Mouse (Mus musculus) midbrain, embryonic 14.5 days (tissue): Measurements from ENCODE around the gene Arhgap9. TPM values are rescaled to one million over a fixed set of nuclear protein-coding genes. Genes with fewer than 3 reads are reported as not detected.

Experiments
- ATAC-seq: fragments of 200-750 bp; cut with Nextera tagmentation; 2 replicates; pipeline ENCODE4 v1.8.0; 2017; ENCODE audit warnings: moderate number of reproducible peaks, moderate library complexity; ENCODE audit not compliant: low FRiP score, low TSS enrichment
- DNase-seq: peaks from one replicate; pipeline ENCODE4 v3.0.0-alpha.2; 2015
- H3K27ac ChIP-seq: fragments of 300-500 bp; sonication (generic); replicated peaks from 2 replicates; pipeline ENCODE4 v1.5.1; 2014; ENCODE audit warnings: mild to moderate bottlenecking, low read depth, low read length, moderate library complexity
- H3K27me3 ChIP-seq: fragments of 300-500 bp; sonication (generic); 2 replicates; pipeline ENCODE4 v1.6.1; 2014; ENCODE audit warnings: low read length, control low read depth, mixed read lengths; ENCODE audit not compliant: control insufficient read depth, insufficient read depth
- H3K36me3 ChIP-seq: fragments of 300-500 bp; sonication (generic); 2 replicates; pipeline ENCODE4 v1.6.1; 2014; ENCODE audit warnings: low read length, control low read depth; ENCODE audit not compliant: control insufficient read depth, insufficient read depth
- H3K4me1 ChIP-seq: fragments of 300-500 bp; sonication (generic); 2 replicates; pipeline ENCODE4 v1.6.1; 2014; ENCODE audit warnings: mild to moderate bottlenecking, antibody characterized with exemption, low read length, control low read depth; ENCODE audit not compliant: control insufficient read depth, insufficient read depth
- H3K4me2 ChIP-seq: fragments of 300-500 bp; sonication (generic); 2 replicates; pipeline ENCODE4 v1.6.1; 2014; ENCODE audit warnings: mild to moderate bottlenecking, low read length, moderate library complexity
- H3K4me3 ChIP-seq: fragments of 300-500 bp; sonication (generic); replicated peaks from 2 replicates; pipeline ENCODE4 v1.5.1; 2014; ENCODE audit warnings: low read depth, low read length
- H3K9ac ChIP-seq: fragments of 300-500 bp; sonication (generic); replicated peaks from 2 replicates; pipeline ENCODE4 v1.6.1; 2014; ENCODE audit warnings: mild to moderate bottlenecking, low read length, moderate library complexity
- H3K9me3 ChIP-seq: fragments of 300-500 bp; sonication (generic); 2 replicates; pipeline ENCODE4 v1.6.1; 2016; ENCODE audit warnings: low read length, control low read depth, mixed read lengths; ENCODE audit not compliant: control insufficient read depth
- WGBS: fragments of 180-500 bp; shearing (Covaris S2); extraction: QIAGEN DNeasy Blood & Tissue Kit; methylation state at CpG from one replicate; pipeline ENCODE4 v1.1.7; 2014; 5-methylcytosine and 5-hydroxymethylcytosine counted together
- polyA plus RNA-seq: library from polyadenylated mRNA; unstranded; fragments of >200 nt; fragmentation: Nextera tagmentation; extraction: Ambion mirVana; gene quantifications from 2 replicates; pipeline ENCODE4 v1.2.1, GENCODE M21; 2014

Gene Arhgap9
- polyA plus RNA-seq, 1 experiment from 2014 or later = 1.1 TPM

DNA sequence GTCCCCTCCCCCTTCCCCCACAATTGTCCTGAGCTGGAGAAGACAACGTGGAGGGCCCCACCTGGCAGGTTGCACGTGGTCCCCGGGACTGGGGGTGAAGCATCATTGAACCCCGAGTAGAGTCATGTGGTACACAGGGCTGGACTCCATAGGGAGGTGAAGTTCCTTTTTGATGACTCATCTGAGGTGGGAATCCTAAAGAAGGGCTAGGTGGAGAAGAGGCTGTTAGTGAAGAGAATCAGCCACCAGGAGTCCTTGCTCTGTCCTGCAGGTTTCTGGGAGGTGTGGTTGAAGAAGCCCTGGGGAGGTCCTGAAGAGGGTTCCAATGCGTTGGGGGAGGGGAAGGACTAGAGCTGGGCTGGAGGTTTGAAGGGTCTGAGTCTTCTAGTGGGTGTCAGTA lies 15.2 kb downstream of the Arhgap9 start:
- no peaks in the 10 kb centered on the region for H3K9me3 ChIP-seq
- ATAC-seq = no peak
- 71% methylated on average over 5 of the region's 5 CpGs for WGBS
- DNase-seq = no peak
- H3K4me2 ChIP-seq = no peak overlapping the region
- peaks cover 27% of the 10 kb centered on the region for H3K27me3 ChIP-seq
- no peaks in the 10 kb centered on the region for H3K36me3 ChIP-seq
- H3K27ac ChIP-seq = no peak overlapping the region
- H3K4me3 ChIP-seq = no peak overlapping the region
- H3K9ac ChIP-seq = no peak overlapping the region
- peaks cover 20% of the 10 kb centered on the region; the same call in 1 of the 2 replicates for H3K4me1 ChIP-seq

DNA sequence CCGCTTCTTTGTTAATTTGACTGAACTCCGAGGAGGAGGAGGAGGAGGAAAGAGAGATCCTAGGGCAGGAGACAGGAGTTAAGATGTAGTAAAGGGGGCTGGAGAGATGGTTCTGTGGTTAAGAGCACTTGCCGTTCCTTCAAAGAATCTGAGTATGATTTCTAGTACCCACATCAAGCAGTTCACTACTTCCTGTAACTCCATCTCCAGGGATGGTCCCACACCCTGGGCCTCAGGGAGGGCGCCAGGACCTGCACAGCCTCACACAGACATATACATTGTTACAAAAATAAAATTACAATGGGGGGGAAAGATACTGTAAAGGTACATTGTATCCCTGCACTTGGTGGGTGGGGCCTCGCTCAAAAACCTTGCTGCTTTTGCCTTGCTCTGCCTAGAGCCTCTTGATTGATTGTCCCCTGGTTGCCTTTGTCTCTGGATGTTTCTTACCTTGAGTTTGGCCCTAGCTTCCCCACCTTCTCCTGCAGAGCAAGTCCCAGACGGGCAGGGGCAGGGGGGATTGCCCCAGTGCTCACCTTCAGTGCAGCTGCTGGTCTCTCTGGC lies 15.9 kb downstream of the Arhgap9 start:
- Histone ChIP-seq H3K9me3 (no peaks in the 10 kb centered on the region), H3K36me3 (no peaks in the 10 kb centered on the region), H3K4me2 (no peak overlapping the region), H3K27me3 (peaks cover 33% of the 10 kb centered on the region), H3K9ac (no peak overlapping the region), H3K4me1 (peaks cover 21% of the 10 kb centered on the region; the same call in 1 of the 2 replicates), H3K27ac (no peak overlapping the region), H3K4me3 (no peak overlapping the region)
- DNase-seq = no peak
- ATAC-seq = no peak
- WGBS = 82% methylated on average over 6 of the region's 6 CpGs

DNA sequence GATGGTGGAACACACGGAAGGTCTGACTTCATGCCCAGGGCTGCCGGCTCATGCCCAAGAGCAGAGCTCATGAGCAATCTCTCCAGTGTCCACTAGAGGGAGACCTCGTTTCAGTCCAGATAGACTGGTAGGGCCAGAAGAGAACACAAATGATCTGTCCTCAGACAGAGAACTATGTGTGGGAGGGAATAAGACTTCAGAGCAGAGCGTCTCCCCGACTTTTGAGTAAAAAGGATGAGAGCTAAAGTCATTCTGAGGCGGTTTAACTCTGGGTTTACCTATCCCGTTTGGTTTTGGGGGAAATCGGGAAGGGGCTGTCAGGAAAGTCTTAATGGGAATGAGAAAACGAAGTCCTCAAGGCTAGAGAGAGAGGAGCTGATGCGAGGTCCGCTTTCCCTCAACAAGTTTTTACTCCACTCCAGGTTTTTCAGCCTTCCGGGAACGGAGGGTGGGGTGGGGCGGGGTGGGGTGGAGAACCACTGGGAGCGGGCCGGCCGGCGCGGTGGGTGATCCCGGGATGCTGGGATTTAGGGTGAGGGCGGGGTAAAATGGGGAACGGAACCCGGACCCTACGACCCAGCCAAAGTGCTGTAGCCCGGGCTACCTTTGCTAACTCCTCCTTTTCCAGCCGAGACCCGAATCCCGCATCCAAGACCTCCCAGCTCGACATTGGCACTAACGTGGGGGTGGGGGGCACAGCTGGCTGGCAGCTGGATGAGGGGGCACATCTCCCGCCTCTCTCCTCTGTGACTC lies 17.3 kb downstream of the Arhgap9 start:
- peak; percentile 96 for DNase-seq
- under 1% methylated on average over 31 of the region's 31 CpGs for WGBS
- H3K4me2 ChIP-seq = peak overlapping the region; percentile 56
- peaks cover 33% of the 10 kb centered on the region for H3K27me3 ChIP-seq
- no peaks in the 10 kb centered on the region for H3K36me3 ChIP-seq
- no peak overlapping the region; the same call in 1 of the 2 replicates for H3K9ac ChIP-seq
- no peaks in the 10 kb centered on the region for H3K9me3 ChIP-seq
- H3K4me3 ChIP-seq = peak overlapping the region; percentile 28
- ATAC-seq = peak; percentile 71
- no peak overlapping the region for H3K27ac ChIP-seq
- H3K4me1 ChIP-seq = peaks cover 21% of the 10 kb centered on the region; the same call in 1 of the 2 replicates

DNA sequence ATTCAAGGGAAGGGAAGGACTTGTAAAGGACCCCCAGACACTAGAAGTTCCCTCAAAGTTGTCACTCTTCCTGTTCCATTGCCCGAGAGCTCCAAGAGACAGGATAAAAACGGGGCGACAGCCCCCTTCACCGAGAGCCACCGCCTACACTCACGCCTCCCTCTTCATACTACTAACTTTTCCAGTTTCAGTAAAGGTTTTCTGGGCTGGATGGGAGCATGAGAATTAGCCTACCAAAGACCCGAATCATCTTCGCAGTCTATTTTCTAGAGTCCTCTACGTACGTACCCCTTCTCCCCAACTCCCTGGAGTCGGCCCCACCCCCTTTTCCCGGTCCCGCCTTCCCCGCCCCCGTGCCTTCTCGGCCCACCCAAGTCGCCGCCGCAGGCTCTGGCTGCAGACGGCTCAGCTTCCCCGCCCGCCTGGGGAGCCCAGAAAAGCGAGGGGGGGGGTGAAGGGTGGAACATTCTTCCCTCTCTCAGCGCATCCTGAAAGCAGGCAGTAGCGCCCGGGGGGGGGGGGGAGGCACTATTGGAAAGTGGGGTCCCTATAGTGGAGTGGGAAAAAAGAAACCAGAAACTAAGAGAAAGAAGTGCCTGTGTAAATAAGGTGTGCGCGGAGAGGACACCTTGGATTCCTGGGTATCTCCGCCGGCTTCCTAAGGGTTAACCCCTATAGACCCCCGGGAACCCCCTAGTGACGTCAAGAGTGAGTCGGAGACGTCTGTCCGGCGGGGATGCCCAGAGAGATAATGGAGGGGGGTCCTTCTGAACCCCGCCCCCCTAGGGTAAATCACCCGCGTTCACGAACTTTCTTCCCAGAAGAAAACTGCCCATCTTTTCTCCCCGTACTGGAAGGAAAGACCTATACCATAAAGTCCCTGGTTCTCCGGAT lies 18.2 kb downstream of the Arhgap9 start:
- WGBS = under 1% methylated on average over 42 of the region's 42 CpGs
- H3K27ac ChIP-seq = no peak overlapping the region

DNA sequence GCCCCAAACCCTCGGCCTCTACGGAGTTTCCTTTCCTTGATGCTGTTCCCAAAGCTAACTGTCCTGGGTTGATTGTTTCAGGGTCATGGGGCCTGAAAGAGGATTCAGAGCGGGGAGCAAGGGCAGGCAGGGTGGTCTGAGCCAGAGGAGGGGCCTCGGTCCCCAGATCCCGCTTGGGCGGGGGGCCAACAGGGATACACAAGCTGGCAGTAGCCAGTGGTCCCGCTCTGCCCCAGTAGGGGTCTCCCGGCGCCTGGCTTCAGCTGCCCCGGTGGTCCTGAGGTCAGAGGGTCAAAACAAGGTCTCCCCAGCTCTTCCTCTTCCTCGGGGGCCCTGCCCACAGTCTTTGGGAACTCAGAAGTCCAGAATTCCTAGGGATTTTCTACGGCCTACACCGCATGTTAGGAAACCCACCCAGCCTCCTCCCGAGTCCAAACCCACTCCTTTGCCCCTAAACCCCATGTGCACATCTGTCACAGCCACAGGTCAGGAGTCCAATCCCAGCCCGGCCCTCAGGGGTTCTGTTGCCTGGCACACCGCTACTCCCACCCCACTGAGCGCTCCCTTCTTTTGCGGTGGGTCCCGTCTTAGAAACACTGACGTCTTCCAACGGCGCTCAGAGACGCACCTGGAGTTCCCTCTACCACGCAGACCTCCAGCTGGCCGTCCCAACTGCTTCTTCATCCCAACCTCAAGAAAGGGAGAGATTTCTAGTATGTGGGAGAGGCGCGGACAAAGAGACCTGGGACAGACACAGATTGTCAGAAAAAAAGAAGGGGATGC lies 19.0 kb downstream of the Arhgap9 start:
- Histone ChIP-seq H3K4me3 (peak overlapping the region; percentile 28), H3K27ac (no peak overlapping the region), H3K36me3 (no peaks in the 10 kb centered on the region), H3K4me2 (peak overlapping the region; percentile 56), H3K4me1 (peaks cover 21% of the 10 kb centered on the region; the same call in 1 of the 2 replicates), H3K9ac (no peak overlapping the region), H3K9me3 (no peaks in the 10 kb centered on the region), H3K27me3 (peaks cover 33% of the 10 kb centered on the region)
- 2% methylated on average over 27 of the region's 27 CpGs for WGBS
- peak; percentile 57 for DNase-seq
- ATAC-seq = no peak

More for the DNA sequence above, 18.2 kb downstream of the Arhgap9 start:
- Histone ChIP-seq H3K9ac (peak overlapping the region; percentile 12; the same call in 1 of the 2 replicates), H3K9me3 (no peaks in the 10 kb centered on the region), H3K4me1 (peaks cover 21% of the 10 kb centered on the region; the same call in 1 of the 2 replicates), H3K36me3 (no peaks in the 10 kb centered on the region), H3K4me2 (peak overlapping the region; percentile 56), H3K27me3 (peaks cover 33% of the 10 kb centered on the region), H3K4me3 (peak overlapping the region; percentile 28)
- ATAC-seq (peak; percentile 43; the same call in 1 of the 2 replicates), DNase-seq (peak; percentile 67)

DNA sequence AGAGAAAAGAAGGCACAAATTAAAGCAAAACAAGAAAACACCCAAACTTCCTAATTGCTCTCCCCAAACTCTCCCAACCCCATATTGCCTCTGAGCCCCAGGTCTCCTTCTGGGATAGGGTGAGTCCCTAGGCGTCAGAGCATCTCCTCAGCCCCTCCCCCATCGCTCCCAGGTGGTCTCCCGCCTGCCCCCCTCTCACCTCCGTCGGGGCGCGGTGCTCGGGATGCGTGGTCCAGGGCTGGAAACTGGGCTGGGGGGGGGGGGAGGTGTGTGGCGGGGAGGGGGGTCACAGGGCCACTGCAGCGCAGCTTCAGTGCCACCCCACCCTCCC lies 19.6 kb downstream of the Arhgap9 start:
- H3K4me1 ChIP-seq = peaks cover 21% of the 10 kb centered on the region; the same call in 1 of the 2 replicates
- no peak overlapping the region for H3K9ac ChIP-seq
- no peaks in the 10 kb centered on the region for H3K9me3 ChIP-seq
- no peak for ATAC-seq
- peaks cover 33% of the 10 kb centered on the region for H3K27me3 ChIP-seq
- H3K36me3 ChIP-seq = no peaks in the 10 kb centered on the region
- WGBS = 1% methylated on average over 9 of the region's 11 CpGs
- no peak overlapping the region for H3K27ac ChIP-seq
- DNase-seq = no peak
- H3K4me3 ChIP-seq = peak overlapping the region; percentile 28
- H3K4me2 ChIP-seq = peak overlapping the region; percentile 56

DNA sequence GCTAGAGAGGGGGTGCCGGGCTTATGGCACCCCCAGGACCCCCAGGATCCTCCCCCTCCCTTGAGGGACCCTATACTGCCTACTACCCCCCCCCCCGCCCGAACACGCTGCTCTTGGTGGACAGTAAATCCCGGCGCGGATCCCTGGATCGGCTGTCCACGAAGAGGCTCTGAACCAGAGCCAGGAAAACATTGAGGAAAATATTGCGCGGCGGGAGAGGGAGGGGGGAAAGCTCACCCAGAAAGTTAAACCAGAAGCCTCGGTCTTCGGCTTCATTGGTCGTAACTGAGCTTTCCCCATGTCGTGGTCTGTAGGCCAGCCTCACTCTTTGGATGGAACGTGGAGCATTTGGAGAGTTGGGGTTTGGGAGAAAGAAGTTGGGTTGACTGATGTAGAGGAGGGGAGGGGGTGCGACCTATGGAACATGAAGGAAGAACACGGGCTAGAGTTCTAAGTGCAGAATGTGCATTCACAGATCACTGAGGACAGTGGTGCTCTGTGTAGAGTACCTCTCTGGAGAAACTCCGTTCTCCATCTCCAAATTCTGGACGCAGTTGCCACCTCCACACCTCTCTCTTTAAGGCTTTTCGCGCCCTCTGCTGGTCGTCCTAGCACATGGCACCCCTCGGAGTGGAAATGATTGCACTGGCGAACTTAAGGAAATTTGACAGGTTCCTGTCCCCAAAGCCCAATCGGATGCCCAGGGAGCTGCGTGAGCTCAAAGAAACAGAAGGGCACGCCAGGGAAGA lies 20.3 kb downstream of the Arhgap9 start, which contains the start of gene Gli1:
Gli1 (minus strand) TSS at position 84 of the 749 bp plus-strand sequence.
- H3K4me2 ChIP-seq = peak within 1 kb of the TSS; percentile 56
- ATAC-seq (peak; percentile 41; the same call in 1 of the 2 replicates), DNase-seq (peak; percentile 88)
- H3K9ac ChIP-seq = no peak within 1 kb of the TSS
- H3K4me3 ChIP-seq = peak within 1 kb of the TSS; percentile 28
- H3K27me3 ChIP-seq = peaks cover 33% of the 10 kb centered on the region
- no peaks in the 10 kb centered on the region for H3K36me3 ChIP-seq
- H3K27ac ChIP-seq = no peak within 1 kb of the TSS
- no peaks in the 10 kb centered on the region for H3K9me3 ChIP-seq
- peaks cover 21% of the 10 kb centered on the region; the same call in 1 of the 2 replicates for H3K4me1 ChIP-seq
- WGBS = under 1% methylated on average over 29 of the region's 29 CpGs
